Mouse (Mus musculus): ENCODE measurements around the gene Blm. TPM values are rescaled to one million over a fixed set of nuclear protein-coding genes. Genes with fewer than 3 reads are reported as not detected.

Blm gene
- polyA plus RNA-seq, 1 experiment from 2014 or later = 25.2 TPM

DNA sequence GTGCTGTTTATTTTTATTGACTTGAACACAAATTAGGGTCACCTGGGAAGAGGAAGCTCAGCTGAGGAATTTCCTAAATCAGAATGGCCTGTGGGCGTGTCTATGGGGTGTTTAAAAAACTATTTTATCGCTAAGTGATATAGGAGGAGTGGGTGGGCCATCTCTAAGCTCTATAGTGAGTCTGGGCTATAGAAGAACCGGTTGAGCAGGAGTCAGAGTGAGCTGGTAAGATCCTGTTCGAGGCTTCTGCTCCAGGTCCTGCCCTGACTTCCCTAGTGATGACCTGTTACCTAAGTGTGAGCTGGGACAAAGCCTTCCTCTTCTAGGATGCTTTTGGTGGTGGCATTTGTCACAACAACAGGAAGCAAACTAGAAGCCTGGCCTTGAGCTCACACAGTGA lies 94.2 kb downstream of the Blm start:
- ATAC-seq (ENCODE audit: low read depth) = no peak
- Histone ChIP-seq H3K4me3 (ENCODE audit: low read length) (no peak overlapping the region), H3K9ac (ENCODE audit: low read length) (no peak overlapping the region), H3K4me1 (replicated peaks; ENCODE audit: control insufficient read depth, insufficient read depth, low read length) (peaks cover 38% of the 10 kb centered on the region), H3K9me3 (ENCODE audit: control insufficient read depth, low read length) (no peaks in the 10 kb centered on the region), H3K27me3 (ENCODE audit: control insufficient read depth, insufficient read depth, low read depth, low read length) (no peaks in the 10 kb centered on the region), H3K4me2 (ENCODE audit: low read depth, low read length) (no peak overlapping the region), H3K27ac (ENCODE audit: low read length) (no peak overlapping the region), H3K36me3 (ENCODE audit: control insufficient read depth, insufficient read depth, low read length) (no peaks in the 10 kb centered on the region)
- 45% methylated on average over 4 of the region's 4 CpGs for WGBS

DNA sequence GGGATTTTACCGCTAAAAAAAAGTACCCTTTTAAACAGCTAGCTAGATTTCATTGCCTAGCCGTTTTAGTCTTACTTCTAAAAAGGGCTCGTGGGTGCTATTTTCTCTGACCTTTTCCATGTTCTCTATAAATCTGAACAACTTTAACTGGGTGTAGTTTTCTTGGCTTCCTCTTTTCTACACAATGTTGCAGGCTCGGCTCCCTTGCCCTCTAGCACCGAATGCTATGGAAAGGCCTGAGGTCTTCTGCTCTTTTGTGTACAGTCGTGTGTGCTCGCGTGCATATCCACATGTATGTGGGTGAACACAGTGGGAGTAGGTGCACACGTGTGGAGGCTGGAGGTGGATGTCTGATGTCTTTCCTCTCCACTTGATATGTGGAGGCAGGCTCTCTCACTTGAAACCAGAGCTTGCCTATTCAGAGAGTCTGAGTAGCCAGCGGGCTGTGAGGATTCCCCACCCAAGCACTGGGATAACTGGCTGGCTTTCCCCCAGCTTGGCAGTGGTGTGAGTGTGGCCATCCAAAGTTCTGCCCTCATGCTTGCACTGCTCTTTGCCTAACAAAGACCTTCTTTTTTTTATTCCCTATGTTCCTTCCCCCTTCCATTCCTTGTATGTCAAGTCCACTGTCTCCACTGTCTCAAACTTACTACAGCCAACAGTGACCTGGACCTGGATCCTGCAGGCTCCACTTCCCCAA lies 95.0 kb downstream of the Blm start:
- Histone ChIP-seq H3K4me1 (replicated peaks; ENCODE audit: control insufficient read depth, insufficient read depth, low read length) (peaks cover 30% of the 10 kb centered on the region), H3K9ac (ENCODE audit: low read length) (no peak overlapping the region), H3K27ac (ENCODE audit: low read length) (no peak overlapping the region), H3K27me3 (ENCODE audit: control insufficient read depth, insufficient read depth, low read depth, low read length) (no peaks in the 10 kb centered on the region), H3K4me3 (ENCODE audit: low read length) (no peak overlapping the region), H3K4me2 (ENCODE audit: low read depth, low read length) (no peak overlapping the region), H3K36me3 (ENCODE audit: control insufficient read depth, insufficient read depth, low read length) (no peaks in the 10 kb centered on the region), H3K9me3 (ENCODE audit: control insufficient read depth, low read length) (no peaks in the 10 kb centered on the region)
- WGBS = 72% methylated on average over 10 of the region's 10 CpGs
- no peak for ATAC-seq (ENCODE audit: low read depth)

DNA sequence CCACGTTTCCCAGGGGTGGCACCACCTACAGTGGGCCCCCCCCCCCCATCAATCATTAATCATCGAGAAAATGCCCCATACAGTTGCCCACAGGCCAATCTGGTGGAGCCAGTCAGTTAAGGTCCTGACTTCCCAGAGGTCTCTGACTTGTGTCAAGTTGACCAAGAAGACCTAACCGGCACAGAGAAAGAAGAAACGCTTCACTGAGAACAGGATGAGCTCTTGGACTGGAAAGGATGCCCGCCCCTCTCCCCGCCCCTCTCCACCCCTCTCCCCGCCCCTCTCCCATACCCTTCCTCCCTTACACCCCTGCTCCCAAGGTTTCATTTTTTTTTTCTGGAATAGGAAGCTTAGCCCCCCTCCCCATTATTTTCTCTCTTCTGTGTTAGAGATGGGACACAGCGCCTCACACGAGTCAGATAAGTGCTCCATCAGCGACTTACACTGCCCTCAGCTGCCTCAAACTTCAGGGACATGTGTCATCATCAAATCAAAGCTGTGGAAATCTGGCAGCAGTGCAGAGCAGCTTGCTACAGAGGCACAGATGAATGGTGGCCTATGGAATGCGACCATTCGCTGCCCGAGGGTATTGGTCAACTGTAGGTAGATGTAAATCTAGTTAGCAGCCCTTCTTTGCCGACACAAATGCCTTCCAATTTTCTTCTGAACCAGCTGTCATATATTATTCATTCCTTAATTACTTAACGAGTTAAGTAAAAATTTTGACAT lies 95.7 kb downstream of the Blm start:
- H3K36me3 ChIP-seq (ENCODE audit: control insufficient read depth, insufficient read depth, low read length) = no peaks in the 10 kb centered on the region
- H3K9me3 ChIP-seq (ENCODE audit: control insufficient read depth, low read length) = no peaks in the 10 kb centered on the region
- H3K4me2 ChIP-seq (ENCODE audit: low read depth, low read length) = peak overlapping the region; percentile 28
- H3K27me3 ChIP-seq (ENCODE audit: control insufficient read depth, insufficient read depth, low read depth, low read length) = no peaks in the 10 kb centered on the region
- peaks cover 23% of the 10 kb centered on the region for H3K4me1 ChIP-seq (replicated peaks; ENCODE audit: control insufficient read depth, insufficient read depth, low read length)
- H3K27ac ChIP-seq (ENCODE audit: low read length) = no peak overlapping the region
- 30% methylated on average over 15 of the region's 15 CpGs for WGBS
- peak; percentile 42; the same call in 1 of the 2 replicates for ATAC-seq (ENCODE audit: low read depth)
- H3K4me3 ChIP-seq (ENCODE audit: low read length) = 0 out of 2 replicates have a peak overlapping the region, but pooled peaks have one; percentile 8
- H3K9ac ChIP-seq (ENCODE audit: low read length) = no peak overlapping the region

DNA sequence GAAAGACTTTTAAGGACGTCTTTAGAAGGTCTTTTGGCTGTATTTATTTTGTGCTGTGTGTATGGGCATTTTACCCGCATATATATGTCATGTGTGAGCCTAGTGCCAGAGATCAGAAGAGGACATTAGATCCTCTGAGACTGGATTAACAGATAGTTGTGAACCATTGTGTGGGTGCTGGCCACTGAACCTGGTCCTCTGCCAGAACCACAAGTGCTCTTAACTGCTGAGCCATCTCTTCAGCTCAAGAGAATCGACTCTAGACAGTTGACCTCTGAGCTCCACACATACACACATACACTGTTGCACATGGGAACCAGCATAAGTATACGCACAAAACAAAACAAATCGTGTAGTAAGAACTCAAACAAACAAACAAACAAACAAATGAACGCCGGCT lies 98.3 kb downstream of the Blm start:
- Histone ChIP-seq H3K4me2 (ENCODE audit: low read depth, low read length) (no peak overlapping the region), H3K9me3 (ENCODE audit: control insufficient read depth, low read length) (no peaks in the 10 kb centered on the region), H3K27me3 (ENCODE audit: control insufficient read depth, insufficient read depth, low read depth, low read length) (no peaks in the 10 kb centered on the region), H3K27ac (ENCODE audit: low read length) (no peak overlapping the region), H3K4me3 (ENCODE audit: low read length) (no peak overlapping the region), H3K4me1 (replicated peaks; ENCODE audit: control insufficient read depth, insufficient read depth, low read length) (peaks cover 15% of the 10 kb centered on the region), H3K36me3 (ENCODE audit: control insufficient read depth, insufficient read depth, low read length) (no peaks in the 10 kb centered on the region), H3K9ac (ENCODE audit: low read length) (no peak overlapping the region)
- ATAC-seq (ENCODE audit: low read depth) = no peak
- 63% methylated on average over 7 of the region's 7 CpGs for WGBS

DNA sequence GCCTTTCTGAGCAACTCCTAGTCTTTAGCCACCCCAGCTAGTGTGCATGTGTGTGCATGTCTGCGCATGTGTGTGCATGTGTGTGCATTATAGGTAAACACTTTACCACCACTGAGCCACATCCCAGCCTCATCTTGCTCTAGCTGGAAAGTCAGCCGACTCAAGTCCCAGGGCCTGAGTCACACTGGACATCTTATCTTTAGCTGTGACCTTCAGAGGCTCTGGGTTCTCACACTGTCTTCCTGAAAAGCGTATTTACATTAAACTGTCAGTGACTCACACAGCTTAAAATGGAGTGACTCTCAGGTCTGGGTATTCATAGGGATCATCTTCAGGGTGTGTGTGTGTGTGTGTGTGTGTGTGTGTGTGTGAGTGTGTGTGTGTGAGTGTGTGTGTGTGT lies 99.3 kb downstream of the Blm start:
- H3K27me3 ChIP-seq (ENCODE audit: control insufficient read depth, insufficient read depth, low read depth, low read length) = no peaks in the 10 kb centered on the region
- H3K9me3 ChIP-seq (ENCODE audit: control insufficient read depth, low read length) = no peaks in the 10 kb centered on the region
- H3K36me3 ChIP-seq (ENCODE audit: control insufficient read depth, insufficient read depth, low read length) = no peaks in the 10 kb centered on the region
- H3K4me3 ChIP-seq (ENCODE audit: low read length) = no peak overlapping the region
- H3K4me1 ChIP-seq (replicated peaks; ENCODE audit: control insufficient read depth, insufficient read depth, low read length) = peaks cover 12% of the 10 kb centered on the region
- 48% methylated on average over 3 of the region's 3 CpGs for WGBS
- no peak overlapping the region for H3K9ac ChIP-seq (ENCODE audit: low read length)
- no peak overlapping the region for H3K4me2 ChIP-seq (ENCODE audit: low read depth, low read length)
- no peak for ATAC-seq (ENCODE audit: low read depth)
- H3K27ac ChIP-seq (ENCODE audit: low read length) = no peak overlapping the region

DNA sequence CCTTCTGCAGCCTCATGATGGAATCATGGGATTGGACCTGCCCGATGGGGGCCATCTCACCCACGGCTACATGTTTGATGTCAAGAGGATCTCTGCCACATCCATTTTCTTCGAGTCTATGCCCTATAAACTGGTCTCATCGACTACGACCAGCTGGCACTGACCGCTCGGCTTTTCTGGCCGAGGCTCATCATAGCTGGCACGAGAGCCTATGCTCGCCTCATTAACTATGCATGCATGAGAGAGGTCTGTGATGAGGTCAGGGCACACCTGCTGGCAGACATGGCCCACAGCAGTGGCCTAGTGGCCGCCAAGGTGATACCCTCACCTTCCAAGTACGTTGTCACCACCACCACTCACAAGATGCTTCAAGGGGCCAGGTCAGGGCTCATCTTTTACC lies 105.3 kb downstream of the Blm start:
- Histone ChIP-seq H3K9me3 (ENCODE audit: control insufficient read depth, low read length) (no peaks in the 10 kb centered on the region), H3K9ac (ENCODE audit: low read length) (no peak overlapping the region), H3K27ac (ENCODE audit: low read length) (no peak overlapping the region), H3K4me1 (replicated peaks; ENCODE audit: control insufficient read depth, insufficient read depth, low read length) (no peaks in the 10 kb centered on the region), H3K36me3 (ENCODE audit: control insufficient read depth, insufficient read depth, low read length) (no peaks in the 10 kb centered on the region), H3K4me2 (ENCODE audit: low read depth, low read length) (no peak overlapping the region), H3K27me3 (ENCODE audit: control insufficient read depth, insufficient read depth, low read depth, low read length) (no peaks in the 10 kb centered on the region), H3K4me3 (ENCODE audit: low read length) (no peak overlapping the region)
- WGBS = 88% methylated on average over 12 of the region's 12 CpGs
- no peak for ATAC-seq (ENCODE audit: low read depth)

DNA sequence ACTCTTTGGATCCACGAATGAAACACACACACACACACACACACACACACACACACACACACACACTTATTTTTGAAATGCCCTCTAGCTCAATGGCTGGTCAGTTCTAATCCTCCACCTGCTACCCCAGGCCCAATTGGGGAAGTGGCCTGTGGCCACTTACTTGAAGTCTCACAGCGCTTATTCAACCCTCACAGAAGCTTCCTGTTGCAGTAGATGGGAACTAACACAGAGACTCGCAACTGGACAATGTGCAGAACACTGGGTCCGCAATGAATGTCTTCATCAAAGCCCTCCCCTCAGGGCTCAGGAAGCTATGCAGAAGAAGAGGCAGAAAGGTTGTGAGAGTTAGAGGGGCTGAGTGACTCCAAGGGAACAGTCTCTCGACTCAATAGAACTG lies 107.2 kb downstream of the Blm start:
- no peak for ATAC-seq (ENCODE audit: low read depth)
- no peak overlapping the region for H3K4me3 ChIP-seq (ENCODE audit: low read length)
- WGBS = 79% methylated on average over 5 of the region's 5 CpGs

DNA sequence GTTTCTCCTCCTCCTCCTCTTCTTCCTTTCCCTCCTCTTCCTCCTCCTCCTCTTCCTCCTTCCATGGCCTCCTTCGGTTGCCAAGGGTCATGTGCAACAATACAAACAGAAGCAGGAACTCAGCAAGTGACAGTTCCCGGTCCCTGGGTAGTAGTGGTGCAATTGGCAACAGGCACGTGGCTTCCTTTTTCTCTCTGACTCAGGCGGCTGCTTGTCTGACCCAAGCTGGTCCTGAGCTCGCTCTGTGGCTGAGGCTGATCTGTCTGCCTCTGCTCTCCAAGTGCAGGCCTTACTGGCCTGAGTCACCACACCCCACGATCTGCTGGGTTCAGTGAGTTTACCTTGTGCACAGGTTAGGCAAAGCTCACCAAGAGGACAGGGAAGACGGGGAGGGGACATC lies 108.6 kb downstream of the Blm start:
- no peak overlapping the region for H3K4me3 ChIP-seq (ENCODE audit: low read length)
- H3K9ac ChIP-seq (ENCODE audit: low read length) = no peak overlapping the region
- H3K27me3 ChIP-seq (ENCODE audit: control insufficient read depth, insufficient read depth, low read depth, low read length) = no peaks in the 10 kb centered on the region

More for the DNA sequence above, 107.2 kb downstream of the Blm start:
- H3K4me2 ChIP-seq (ENCODE audit: low read depth, low read length) = no peak overlapping the region
- no peak overlapping the region for H3K9ac ChIP-seq (ENCODE audit: low read length)
- no peaks in the 10 kb centered on the region for H3K27me3 ChIP-seq (ENCODE audit: control insufficient read depth, insufficient read depth, low read depth, low read length)
- no peaks in the 10 kb centered on the region for H3K4me1 ChIP-seq (replicated peaks; ENCODE audit: control insufficient read depth, insufficient read depth, low read length)
- no peak overlapping the region for H3K27ac ChIP-seq (ENCODE audit: low read length)
- H3K36me3 ChIP-seq (ENCODE audit: control insufficient read depth, insufficient read depth, low read length) = no peaks in the 10 kb centered on the region
- H3K9me3 ChIP-seq (ENCODE audit: control insufficient read depth, low read length) = no peaks in the 10 kb centered on the region

DNA sequence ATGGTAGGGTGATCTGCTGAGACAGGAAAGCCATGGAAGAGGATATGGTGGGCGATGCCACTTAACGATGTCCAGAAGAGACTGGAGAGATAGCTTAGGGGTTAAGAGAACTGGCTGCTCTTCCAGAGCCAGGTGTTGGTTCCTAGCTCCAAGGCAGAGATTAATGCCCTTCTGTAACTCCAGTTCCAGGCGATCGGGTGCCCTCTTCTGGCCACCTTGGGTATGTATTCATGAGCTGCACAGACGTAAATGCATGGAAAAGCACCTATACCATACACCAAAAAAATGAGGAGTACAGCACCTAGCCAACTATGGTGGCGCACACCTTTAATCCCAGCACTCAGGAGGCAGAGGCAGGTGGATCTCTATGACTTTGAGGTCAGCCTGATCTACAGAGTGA lies 110.2 kb downstream of the Blm start:
- Histone ChIP-seq H3K27me3 (ENCODE audit: control insufficient read depth, insufficient read depth, low read depth, low read length) (no peaks in the 10 kb centered on the region), H3K4me2 (ENCODE audit: low read depth, low read length) (no peak overlapping the region), H3K27ac (ENCODE audit: low read length) (no peak overlapping the region), H3K4me3 (ENCODE audit: low read length) (no peak overlapping the region), H3K9ac (ENCODE audit: low read length) (no peak overlapping the region), H3K9me3 (ENCODE audit: control insufficient read depth, low read length) (no peaks in the 10 kb centered on the region), H3K36me3 (ENCODE audit: control insufficient read depth, insufficient read depth, low read length) (no peaks in the 10 kb centered on the region), H3K4me1 (replicated peaks; ENCODE audit: control insufficient read depth, insufficient read depth, low read length) (no peaks in the 10 kb centered on the region)
- no peak for ATAC-seq (ENCODE audit: low read depth)
- WGBS = 79% methylated on average over 6 of the region's 6 CpGs

More for the DNA sequence above, 108.6 kb downstream of the Blm start:
- no peak for ATAC-seq (ENCODE audit: low read depth)
- WGBS = 50% methylated on average over 7 of the region's 7 CpGs
- H3K9me3 ChIP-seq (ENCODE audit: control insufficient read depth, low read length) = no peaks in the 10 kb centered on the region
- H3K4me2 ChIP-seq (ENCODE audit: low read depth, low read length) = no peak overlapping the region
- no peaks in the 10 kb centered on the region for H3K4me1 ChIP-seq (replicated peaks; ENCODE audit: control insufficient read depth, insufficient read depth, low read length)
- H3K27ac ChIP-seq (ENCODE audit: low read length) = no peak overlapping the region
- H3K36me3 ChIP-seq (ENCODE audit: control insufficient read depth, insufficient read depth, low read length) = no peaks in the 10 kb centered on the region

Data from lung, embryonic 16.5 days (tissue).